Mouse (Mus musculus): Measurements from ENCODE around the gene Usp24. TPM values are rescaled to one million over a fixed set of nuclear protein-coding genes. Genes with fewer than 3 reads are reported as not detected.

Gene Usp24
- polyA plus RNA-seq, 1 experiment from 2014 or later, result 6.9 TPM

- ATAC-seq (ENCODE audit: borderline replicate concordance, extremely low read depth, low FRiP score, low TSS enrichment), result no peak
- H3K27ac ChIP-seq, result no peak overlapping the region
- peaks cover 61% of the 10 kb centered on the region for H3K36me3 ChIP-seq
- H3K27me3 ChIP-seq, result no peaks in the 10 kb centered on the region
- H3K4me2 ChIP-seq, result no peak overlapping the region
- no peaks in the 10 kb centered on the region for H3K9me3 ChIP-seq
- H3K4me3 ChIP-seq, result no peak overlapping the region
- no peaks in the 10 kb centered on the region for H3K4me1 ChIP-seq
- 69% methylated on average over 4 of the region's 4 CpGs for WGBS
- no peak overlapping the region for H3K9ac ChIP-seq
Measured at GRCm38 (mm10) chr4:106436475-106436874, 120.5 kb downstream of the Usp24 start.

GRCm38 (mm10) chr4:106437207-106437606, 121.2 kb downstream of the Usp24 start:
- Histone ChIP-seq H3K4me3 (no peak overlapping the region), H3K27ac (no peak overlapping the region), H3K4me2 (no peak overlapping the region), H3K4me1 (no peaks in the 10 kb centered on the region), H3K27me3 (no peaks in the 10 kb centered on the region), H3K9ac (no peak overlapping the region), H3K9me3 (no peaks in the 10 kb centered on the region), H3K36me3 (peaks cover 57% of the 10 kb centered on the region)
- no peak for ATAC-seq (ENCODE audit: borderline replicate concordance, extremely low read depth, low FRiP score, low TSS enrichment)
- WGBS, result 93% methylated on average over 5 of the region's 5 CpGs

GRCm38 (mm10) chr4:106438763-106439162, 122.8 kb downstream of the Usp24 start:
- Histone ChIP-seq H3K9ac (no peak overlapping the region), H3K27ac (no peak overlapping the region), H3K4me1 (no peaks in the 10 kb centered on the region), H3K27me3 (no peaks in the 10 kb centered on the region), H3K4me2 (no peak overlapping the region), H3K36me3 (peaks cover 55% of the 10 kb centered on the region), H3K4me3 (no peak overlapping the region), H3K9me3 (no peaks in the 10 kb centered on the region)
- ATAC-seq (ENCODE audit: borderline replicate concordance, extremely low read depth, low FRiP score, low TSS enrichment), result no peak
- WGBS, result 85% methylated on average over 5 of the region's 5 CpGs

GRCm38 (mm10) chr4:106443182-106443581, 127.2 kb downstream of the Usp24 start:
- Histone ChIP-seq H3K9ac (no peak overlapping the region), H3K4me1 (no peaks in the 10 kb centered on the region), H3K36me3 (peaks cover 18% of the 10 kb centered on the region), H3K4me3 (no peak overlapping the region), H3K9me3 (no peaks in the 10 kb centered on the region), H3K4me2 (no peak overlapping the region), H3K27ac (no peak overlapping the region), H3K27me3 (no peaks in the 10 kb centered on the region)
- no peak for ATAC-seq (ENCODE audit: borderline replicate concordance, extremely low read depth, low FRiP score, low TSS enrichment)
- 80% methylated on average over 6 of the region's 6 CpGs for WGBS

GRCm38 (mm10) chr4:106449306-106449705, 133.3 kb downstream of the Usp24 start:
- Histone ChIP-seq H3K4me1 (no peaks in the 10 kb centered on the region), H3K27me3 (no peaks in the 10 kb centered on the region), H3K4me2 (no peak overlapping the region), H3K36me3 (no peaks in the 10 kb centered on the region), H3K9me3 (no peaks in the 10 kb centered on the region), H3K9ac (no peak overlapping the region), H3K4me3 (no peak overlapping the region), H3K27ac (no peak overlapping the region)
- ATAC-seq (ENCODE audit: borderline replicate concordance, extremely low read depth, low FRiP score, low TSS enrichment), result no peak
- 81% methylated on average over 8 of the region's 8 CpGs for WGBS

GRCm38 (mm10) chr4:106452401-106452800, 136.4 kb downstream of the Usp24 start:
- H3K4me1 ChIP-seq, result no peaks in the 10 kb centered on the region
- H3K36me3 ChIP-seq, result no peaks in the 10 kb centered on the region
- no peak for ATAC-seq (ENCODE audit: borderline replicate concordance, extremely low read depth, low FRiP score, low TSS enrichment)
- 52% methylated on average over 7 of the region's 7 CpGs for whole genome bisulfite sequencing
- H3K9ac ChIP-seq, result no peak overlapping the region
- no peaks in the 10 kb centered on the region for H3K9me3 ChIP-seq
- no peak overlapping the region for H3K27ac ChIP-seq
- H3K27me3 ChIP-seq, result no peaks in the 10 kb centered on the region
- no peak overlapping the region for H3K4me2 ChIP-seq
- no peak overlapping the region for H3K4me3 ChIP-seq

- 85% methylated on average over 5 of the region's 5 CpGs for WGBS
- no peaks in the 10 kb centered on the region for H3K36me3 ChIP-seq
- ATAC-seq (ENCODE audit: borderline replicate concordance, extremely low read depth, low FRiP score, low TSS enrichment), result no peak
- no peak overlapping the region for H3K9ac ChIP-seq
- H3K27me3 ChIP-seq, result no peaks in the 10 kb centered on the region
- no peak overlapping the region for H3K27ac ChIP-seq
- no peak overlapping the region for H3K4me2 ChIP-seq
- H3K4me3 ChIP-seq, result no peak overlapping the region
- no peaks in the 10 kb centered on the region for H3K4me1 ChIP-seq
- H3K9me3 ChIP-seq, result no peaks in the 10 kb centered on the region
Measured at GRCm38 (mm10) chr4:106453108-106453507, 137.1 kb downstream of the Usp24 start.

GRCm38 (mm10) chr4:106453516-106453915, 137.5 kb downstream of the Usp24 start:
- Histone ChIP-seq H3K4me2 (no peak overlapping the region), H3K36me3 (no peaks in the 10 kb centered on the region), H3K27me3 (no peaks in the 10 kb centered on the region), H3K4me3 (no peak overlapping the region), H3K9me3 (no peaks in the 10 kb centered on the region), H3K27ac (no peak overlapping the region), H3K9ac (no peak overlapping the region), H3K4me1 (no peaks in the 10 kb centered on the region)
- ATAC-seq (ENCODE audit: borderline replicate concordance, extremely low read depth, low FRiP score, low TSS enrichment), result no peak
- WGBS, result 78% methylated on average over 4 of the region's 4 CpGs

GRCm38 (mm10) chr4:106454541-106454940, 138.5 kb downstream of the Usp24 start:
- Histone ChIP-seq H3K9ac (no peak overlapping the region), H3K4me3 (no peak overlapping the region), H3K27ac (no peak overlapping the region), H3K27me3 (no peaks in the 10 kb centered on the region), H3K4me2 (no peak overlapping the region), H3K9me3 (no peaks in the 10 kb centered on the region), H3K4me1 (no peaks in the 10 kb centered on the region), H3K36me3 (no peaks in the 10 kb centered on the region)
- WGBS, result 84% methylated on average over 7 of the region's 7 CpGs
- no peak for ATAC-seq (ENCODE audit: borderline replicate concordance, extremely low read depth, low FRiP score, low TSS enrichment)

GRCm38 (mm10) chr4:106462016-106462415, 146.0 kb downstream of the Usp24 start:
- Histone ChIP-seq H3K36me3 (no peaks in the 10 kb centered on the region), H3K4me1 (peaks cover 13% of the 10 kb centered on the region), H3K4me2 (no peak overlapping the region), H3K9ac (no peak overlapping the region), H3K27ac (no peak overlapping the region), H3K4me3 (no peak overlapping the region), H3K27me3 (peaks cover 34% of the 10 kb centered on the region), H3K9me3 (no peaks in the 10 kb centered on the region)
- 58% methylated on average over 9 of the region's 9 CpGs for WGBS
- ATAC-seq (ENCODE audit: borderline replicate concordance, extremely low read depth, low FRiP score, low TSS enrichment), result no peak

GRCm38 (mm10) chr4:106462524-106462923, 146.5 kb downstream of the Usp24 start:
- Histone ChIP-seq H3K9me3 (no peaks in the 10 kb centered on the region), H3K27me3 (peaks cover 34% of the 10 kb centered on the region), H3K4me1 (peaks cover 13% of the 10 kb centered on the region), H3K27ac (no peak overlapping the region), H3K9ac (no peak overlapping the region), H3K4me2 (no peak overlapping the region), H3K36me3 (no peaks in the 10 kb centered on the region), H3K4me3 (no peak overlapping the region)
- no peak for ATAC-seq (ENCODE audit: borderline replicate concordance, extremely low read depth, low FRiP score, low TSS enrichment)
- WGBS, result 60% methylated on average over 5 of the region's 5 CpGs

GRCm38 (mm10) chr4:106463174-106463801, 147.3 kb downstream of the Usp24 start:
- H3K27me3 ChIP-seq, result peaks cover 34% of the 10 kb centered on the region
- 25% methylated on average over 21 of the region's 21 CpGs for WGBS
- no peaks in the 10 kb centered on the region for H3K9me3 ChIP-seq

More at GRCm38 (mm10) chr4:106463174-106463801, 147.3 kb downstream of the Usp24 start:
- H3K4me1 ChIP-seq, result peaks cover 13% of the 10 kb centered on the region
- no peak for ATAC-seq (ENCODE audit: borderline replicate concordance, extremely low read depth, low FRiP score, low TSS enrichment)
- H3K36me3 ChIP-seq, result no peaks in the 10 kb centered on the region
- H3K4me2 ChIP-seq, result peak overlapping the region; percentile 73
- H3K4me3 ChIP-seq, result peak overlapping the region; percentile 38
- no peak overlapping the region for H3K27ac ChIP-seq
- H3K9ac ChIP-seq, result no peak overlapping the region
